Mouse (Mus musculus): ENCODE data around the gene Lgals3bp.

The Lgals3bp gene

GRCm38 (mm10) chr11:118401760-118402280 is at the start of gene Lgals3bp:
Gene Lgals3bp, minus strand, starts transcription at chr11:118402092.
- DNase-seq (ENCODE audit: low spot score): peak; percentile 71

- no peak for DNase-seq (ENCODE audit: low spot score)
Observed at GRCm38 (mm10) chr11:118451211-118451610, 49.3 kb upstream of the Lgals3bp start.

GRCm38 (mm10) chr11:118448385-118448784 is 46.5 kb upstream of the Lgals3bp start:
- no peak for DNase-seq (ENCODE audit: low spot score)

- DNase-seq (ENCODE audit: low spot score): no peak
Observed at GRCm38 (mm10) chr11:118447346-118447745, 45.5 kb upstream of the Lgals3bp start.

DNA sequence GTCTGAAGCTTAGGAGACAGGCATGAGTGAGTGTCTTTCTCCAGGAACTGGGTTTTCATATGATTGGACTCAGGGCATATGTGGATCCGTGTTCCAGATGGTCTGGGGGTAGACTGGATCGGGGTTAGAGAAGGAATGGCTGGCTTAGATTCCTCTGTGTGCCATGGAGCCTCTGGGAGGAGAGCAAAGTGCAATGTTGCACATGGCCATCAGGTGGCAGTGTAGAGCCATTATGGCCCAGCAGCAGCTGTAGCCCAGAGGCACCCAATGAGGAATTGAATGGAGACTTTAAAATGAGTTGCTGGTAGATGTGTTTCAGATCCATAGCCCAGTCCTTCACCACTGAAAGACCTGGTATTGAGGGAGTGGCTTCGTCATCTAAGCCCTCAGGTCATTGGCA is 44.0 kb upstream of the Lgals3bp start:
- DNase-seq (ENCODE audit: low spot score): peak; percentile 71

DNA sequence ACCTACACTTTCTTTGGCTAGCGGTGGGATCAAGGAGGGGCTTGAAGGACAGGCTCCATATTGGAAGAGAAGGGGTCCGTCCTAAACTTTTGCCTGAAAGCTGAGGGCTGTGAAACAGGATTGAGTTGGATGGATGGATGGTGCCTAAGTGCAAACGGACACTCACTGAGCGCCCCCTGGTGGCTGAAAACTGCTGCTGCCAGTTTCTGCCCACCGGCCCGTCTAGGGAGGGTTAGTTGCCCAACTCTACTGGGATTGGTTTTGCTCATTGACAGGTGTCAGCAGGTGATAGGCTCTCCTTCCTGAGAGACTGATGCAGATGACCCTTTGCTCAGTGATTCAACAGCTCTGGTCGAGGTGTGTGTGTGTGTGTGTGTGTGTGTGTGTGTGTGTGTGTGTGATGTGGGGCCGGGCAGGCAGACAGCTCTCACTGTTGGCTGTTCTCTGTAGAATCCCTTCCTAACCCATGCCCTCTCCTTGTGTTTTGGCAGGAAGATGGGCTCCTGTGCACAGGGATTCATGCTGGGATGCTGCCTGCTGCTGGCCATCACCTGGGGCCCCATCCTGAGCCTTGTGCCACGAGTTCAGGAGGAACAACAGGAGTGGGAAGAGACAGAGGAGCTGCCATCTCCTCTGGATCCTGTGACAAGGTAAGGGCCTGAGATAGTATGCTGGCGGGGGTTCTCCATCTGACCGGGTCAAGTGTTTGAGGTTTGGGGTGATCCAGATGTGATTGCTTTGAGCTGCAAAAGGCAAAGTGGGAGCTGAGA is 41.5 kb upstream of the Lgals3bp start:
- peak; percentile 70 for DNase-seq (ENCODE audit: low spot score)

- DNase-seq (ENCODE audit: low spot score): no peak
Observed at GRCm38 (mm10) chr11:118442691-118443090, 40.8 kb upstream of the Lgals3bp start.

DNA sequence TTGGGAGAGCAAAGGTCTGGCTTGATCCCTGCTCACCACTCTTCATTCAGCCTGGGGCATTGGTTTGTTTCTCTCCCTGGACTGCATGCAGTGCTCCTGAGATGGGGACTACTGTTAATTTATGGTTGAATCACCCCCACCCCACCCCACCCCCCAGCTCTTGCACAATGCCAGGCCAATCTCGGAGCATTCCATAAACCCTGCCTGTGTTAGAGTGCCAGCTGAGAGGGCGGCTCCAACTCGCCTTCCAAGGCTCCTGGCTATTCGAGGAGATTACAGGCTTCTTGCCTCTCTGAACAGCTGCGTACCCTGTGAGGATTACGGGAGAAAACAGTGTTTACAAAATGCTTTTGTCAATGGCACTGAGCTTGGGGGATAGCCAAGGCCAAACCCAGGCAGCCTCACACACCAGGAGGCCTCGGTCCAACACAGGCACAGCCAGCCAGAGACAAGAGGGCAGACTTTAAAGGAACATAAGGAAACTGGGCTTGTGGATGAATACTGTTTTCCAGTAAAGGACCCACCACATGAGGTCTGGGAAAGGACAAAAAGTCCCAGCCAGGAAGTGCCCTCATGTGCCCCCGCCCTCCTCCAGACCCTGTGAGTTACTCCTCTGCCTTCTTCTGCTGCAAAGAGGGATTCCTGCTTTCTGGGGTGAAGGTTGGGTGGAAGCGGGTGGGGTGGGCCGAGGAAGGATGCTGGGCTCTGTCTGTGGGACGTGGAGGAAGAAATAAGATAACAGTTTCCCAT is 36.9 kb upstream of the Lgals3bp start:
- no peak for DNase-seq (ENCODE audit: low spot score)

DNA sequence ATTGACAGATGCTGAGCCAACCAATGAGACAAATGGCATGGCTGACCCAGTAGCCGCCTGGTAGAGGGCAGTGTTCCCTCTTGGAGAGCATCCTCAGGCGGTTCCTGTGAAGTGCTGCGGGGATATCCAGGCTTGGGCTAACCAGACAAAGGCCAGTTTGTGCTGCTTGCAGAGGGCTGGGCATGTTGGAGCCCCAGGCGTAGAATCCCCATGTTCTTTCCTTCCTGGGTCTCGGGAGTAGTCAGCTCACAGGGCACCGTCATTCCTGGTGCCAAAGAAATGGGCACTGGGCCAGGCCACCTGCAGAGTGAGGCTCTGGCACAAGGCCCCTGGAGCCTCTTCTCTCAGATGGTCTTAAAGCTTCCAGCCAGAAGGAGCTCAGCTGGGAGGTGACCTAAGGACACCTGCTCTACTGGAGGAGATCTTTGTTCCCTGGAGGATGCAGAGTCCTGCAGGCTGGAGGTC is 34.6 kb upstream of the Lgals3bp start:
- peak; percentile 61 for DNase-seq (ENCODE audit: low spot score)

DNA sequence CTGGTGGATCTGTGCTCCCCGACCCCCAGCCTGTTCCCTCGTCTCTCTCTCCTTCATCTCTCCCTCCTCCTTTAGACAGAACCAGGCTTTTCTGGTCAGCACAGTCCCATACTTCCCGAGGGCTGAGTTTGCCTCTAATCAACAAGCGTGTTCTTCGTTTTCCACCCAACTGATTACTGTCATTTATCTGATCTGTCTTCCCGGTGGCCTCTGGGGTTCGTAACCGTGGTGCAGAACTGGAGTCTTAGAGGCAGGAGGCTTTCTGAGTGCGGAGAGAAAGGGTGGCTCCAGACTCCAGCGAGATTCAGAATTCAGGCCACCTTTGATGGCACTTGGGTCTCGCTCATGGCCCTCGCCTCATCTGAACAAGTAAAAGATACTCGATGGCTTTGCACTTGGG is 32.2 kb upstream of the Lgals3bp start:
- no peak for DNase-seq (ENCODE audit: low spot score)

GRCm38 (mm10) chr11:118433398-118433868 is 31.5 kb upstream of the Lgals3bp start:
- DNase-seq (ENCODE audit: low spot score): no peak

DNA sequence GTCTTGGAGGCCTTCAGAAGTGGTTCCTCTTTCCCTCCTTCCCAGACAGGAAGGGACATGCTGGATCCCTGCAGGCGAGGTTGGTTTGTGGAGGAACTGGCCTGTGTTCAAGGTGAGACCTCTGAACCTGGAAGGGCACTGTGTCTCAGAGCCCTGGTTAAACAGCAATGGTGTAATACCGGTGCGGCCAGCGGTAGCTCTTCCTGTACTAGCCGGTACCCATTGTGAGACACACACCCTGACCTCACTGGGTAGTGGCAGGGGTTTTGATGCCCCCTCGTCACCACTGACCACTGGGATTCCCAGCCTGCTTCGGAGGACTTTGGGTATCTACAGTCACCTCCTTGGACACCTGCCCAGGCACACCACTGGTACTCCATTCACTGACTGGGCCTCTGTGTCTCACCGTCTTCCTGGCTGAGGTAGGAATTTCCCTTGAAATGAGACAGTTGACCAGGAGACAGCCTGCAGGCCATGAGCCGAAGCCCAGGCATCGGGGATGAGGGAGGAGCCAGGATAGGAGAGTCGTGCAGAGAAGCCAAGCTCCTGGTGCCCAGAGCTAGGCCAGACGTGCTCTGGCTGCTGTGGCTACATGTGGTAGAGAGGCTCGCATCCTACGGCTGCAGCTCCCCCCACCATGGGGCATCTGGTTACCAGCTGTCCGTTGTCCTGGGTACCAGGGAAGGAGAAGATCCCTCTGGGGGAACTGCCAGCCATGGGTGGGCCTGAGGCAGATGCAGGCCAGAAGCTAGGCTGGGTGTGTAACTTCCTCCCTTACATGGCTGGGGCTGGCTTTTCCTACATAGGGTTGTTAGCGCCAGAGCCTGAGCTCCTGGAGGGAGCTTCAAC is 29.4 kb upstream of the Lgals3bp start:
- DNase-seq (ENCODE audit: low spot score): no peak

- no peak for DNase-seq (ENCODE audit: low spot score)
Observed at GRCm38 (mm10) chr11:118430291-118430885, 28.5 kb upstream of the Lgals3bp start.

GRCm38 (mm10) chr11:118428944-118429709 is 27.2 kb upstream of the Lgals3bp start:
- DNase-seq (ENCODE audit: low spot score): no peak

GRCm38 (mm10) chr11:118428460-118428868 is 26.6 kb upstream of the Lgals3bp start:
- DNase-seq (ENCODE audit: low spot score): no peak

- DNase-seq (ENCODE audit: low spot score): no peak
Observed at GRCm38 (mm10) chr11:118427986-118428385, 26.1 kb upstream of the Lgals3bp start, which contains the start of gene C1qtnf1. Gene C1qtnf1, plus strand, starts transcription at chr11:118428203.

DNA sequence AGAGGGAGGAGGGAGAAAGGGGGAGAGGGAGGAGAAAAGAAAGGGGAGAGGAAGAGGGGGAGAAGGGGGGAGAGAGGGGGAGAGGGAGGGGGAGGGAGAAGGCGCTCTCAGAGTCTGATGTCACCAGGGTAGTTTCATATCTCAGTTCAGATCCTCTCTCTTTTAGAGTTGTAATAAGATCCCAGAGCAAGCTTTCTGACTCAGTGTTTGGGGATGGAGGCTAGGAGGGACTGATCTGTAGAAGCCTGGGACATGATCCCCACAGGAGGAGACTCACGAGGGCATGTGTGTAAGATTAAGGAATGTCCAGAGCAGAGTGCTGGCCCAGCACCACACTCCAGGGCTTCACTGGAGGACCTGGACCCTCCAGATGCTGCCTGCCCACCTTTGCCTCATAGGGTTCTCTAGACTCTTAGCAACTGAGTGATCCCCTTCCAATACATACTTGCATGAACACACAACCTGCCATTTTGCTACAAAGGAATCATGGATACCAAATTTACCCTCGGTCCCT is 25.4 kb upstream of the Lgals3bp start:
- no peak for DNase-seq (ENCODE audit: low spot score)

- DNase-seq (ENCODE audit: low spot score): no peak
Observed at GRCm38 (mm10) chr11:118426765-118427164, 24.9 kb upstream of the Lgals3bp start.

- DNase-seq (ENCODE audit: low spot score): no peak
Observed at GRCm38 (mm10) chr11:118424621-118425335, 22.9 kb upstream of the Lgals3bp start.
